Mouse (Mus musculus): Measurements from ENCODE around the gene Ptgds. TPM values are rescaled to one million over a fixed set of nuclear protein-coding genes. Genes with fewer than 3 reads are reported as not detected.

Gene Ptgds
- polyA plus RNA-seq, 1 experiment, result 47.2 TPM

DNA sequence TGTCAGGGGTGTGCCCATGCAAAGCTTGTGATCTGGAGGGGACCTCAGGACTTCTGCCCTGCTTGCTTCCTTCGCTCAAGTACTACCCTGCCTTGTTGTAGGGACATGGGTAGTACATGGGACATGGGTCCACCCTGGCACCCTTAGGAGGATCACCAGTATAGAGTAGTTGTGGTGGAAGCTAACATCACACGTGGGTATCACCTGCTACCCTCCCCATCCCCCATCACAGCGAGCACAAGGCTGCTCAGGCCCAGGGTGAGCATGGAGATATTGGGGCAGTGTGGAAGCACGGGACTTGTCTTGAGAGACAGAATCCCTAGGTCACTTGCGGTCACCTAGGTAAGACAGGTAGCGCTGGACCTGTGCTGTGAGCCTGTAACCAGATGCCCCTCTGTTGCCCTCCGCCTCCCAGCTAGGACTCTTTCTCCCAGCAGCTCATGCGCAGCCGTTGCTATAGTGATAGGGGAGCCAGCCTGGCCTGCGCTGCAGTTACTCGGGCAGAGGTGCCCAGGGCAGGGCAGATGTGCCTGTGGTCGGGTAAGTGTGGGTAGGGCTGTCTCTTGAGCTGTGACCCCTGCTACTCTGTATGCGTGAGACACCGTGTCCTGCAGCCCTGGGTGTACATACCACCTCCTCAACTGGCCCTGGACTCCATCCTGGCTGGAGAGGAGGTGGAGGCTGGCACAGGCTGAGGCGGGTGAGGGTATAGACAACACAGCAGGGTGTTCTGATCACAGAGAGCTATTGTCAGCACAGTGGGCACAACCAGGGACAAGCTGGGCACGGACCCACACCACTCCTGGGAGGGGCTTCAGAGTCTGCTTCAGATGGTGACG, 39.2 kb downstream of the Ptgds start:
- no peak overlapping the region for H3K4me3 ChIP-seq (ENCODE audit: insufficient read depth, low read depth, low read length)
- H3K36me3 ChIP-seq (ENCODE audit: control insufficient read depth, insufficient read depth, low read length), result no peaks in the 10 kb centered on the region
- TF ChIP-seq CTCF (conservative IDR thresholded peaks at IDR 0.05; ENCODE audit: insufficient read depth, insufficient read length, low read depth, low read length), result no peak
- no peak for TF ChIP-seq POLR2A (IDR thresholded peaks at IDR 0.05; ENCODE audit: low read depth, low read length)
- no peaks in the 10 kb centered on the region for H3K27me3 ChIP-seq (replicated peaks; ENCODE audit: control insufficient read depth, insufficient read depth, low read length)
- no peak overlapping the region for H3K27ac ChIP-seq (ENCODE audit: insufficient read depth, low read depth, low read length)
- 50% methylated on average over 17 of the region's 17 CpGs for WGBS
- peaks cover 13% of the 10 kb centered on the region; the same call in 1 of the 2 replicates for H3K4me1 ChIP-seq (ENCODE audit: control insufficient read depth, insufficient read depth, low read length)
- peak; percentile 62 for DNase-seq

DNA sequence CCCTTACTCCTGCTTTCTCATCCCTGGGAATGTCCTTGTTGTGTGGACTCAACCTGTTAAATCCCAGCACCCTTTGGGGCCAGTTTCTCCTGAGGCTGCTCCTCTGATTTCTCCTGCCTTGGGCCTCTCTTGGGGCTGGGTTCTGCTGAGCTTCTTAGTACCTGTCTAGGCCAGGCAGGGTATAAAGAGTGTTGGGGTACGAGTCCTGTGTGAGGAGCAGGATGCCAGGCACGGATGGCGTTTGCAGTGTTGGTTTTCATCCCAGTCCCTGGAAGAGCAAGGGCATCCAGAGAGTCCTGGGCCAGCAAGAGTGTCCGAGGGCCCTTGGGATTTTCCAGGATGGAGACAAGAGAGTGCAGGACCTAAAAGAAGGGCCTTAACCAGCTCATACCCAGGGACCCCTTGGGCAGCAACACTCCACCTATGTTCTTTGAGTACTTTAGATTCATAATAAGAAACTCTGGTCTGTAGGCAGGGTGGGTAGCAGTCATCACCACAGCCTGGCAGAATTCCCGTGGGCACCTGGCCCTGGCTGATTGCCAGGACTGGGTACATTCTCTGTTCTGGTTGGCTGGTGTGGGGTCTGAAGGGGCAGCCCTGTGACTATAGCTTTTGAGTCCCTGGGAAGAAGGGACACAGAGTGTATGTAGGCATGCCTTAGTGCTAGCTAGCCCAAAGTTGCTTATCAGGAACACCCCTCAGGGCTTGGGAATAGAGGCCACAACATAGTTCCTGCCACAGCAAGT, 40.2 kb downstream of the Ptgds start:
- Histone ChIP-seq H3K27me3 (replicated peaks; ENCODE audit: control insufficient read depth, insufficient read depth, low read length) (no peaks in the 10 kb centered on the region), H3K4me1 (ENCODE audit: control insufficient read depth, insufficient read depth, low read length) (peaks cover 13% of the 10 kb centered on the region; the same call in 1 of the 2 replicates), H3K4me3 (ENCODE audit: insufficient read depth, low read depth, low read length) (peak overlapping the region; percentile 71), H3K36me3 (ENCODE audit: control insufficient read depth, insufficient read depth, low read length) (no peaks in the 10 kb centered on the region), H3K27ac (ENCODE audit: insufficient read depth, low read depth, low read length) (no peak overlapping the region)
- 41% methylated on average over 5 of the region's 5 CpGs for WGBS
- peak; percentile 44 for DNase-seq
- TF ChIP-seq CTCF (conservative IDR thresholded peaks at IDR 0.05; ENCODE audit: insufficient read depth, insufficient read length, low read depth, low read length) (no peak), POLR2A (IDR thresholded peaks at IDR 0.05; ENCODE audit: low read depth, low read length) (no peak)

DNA sequence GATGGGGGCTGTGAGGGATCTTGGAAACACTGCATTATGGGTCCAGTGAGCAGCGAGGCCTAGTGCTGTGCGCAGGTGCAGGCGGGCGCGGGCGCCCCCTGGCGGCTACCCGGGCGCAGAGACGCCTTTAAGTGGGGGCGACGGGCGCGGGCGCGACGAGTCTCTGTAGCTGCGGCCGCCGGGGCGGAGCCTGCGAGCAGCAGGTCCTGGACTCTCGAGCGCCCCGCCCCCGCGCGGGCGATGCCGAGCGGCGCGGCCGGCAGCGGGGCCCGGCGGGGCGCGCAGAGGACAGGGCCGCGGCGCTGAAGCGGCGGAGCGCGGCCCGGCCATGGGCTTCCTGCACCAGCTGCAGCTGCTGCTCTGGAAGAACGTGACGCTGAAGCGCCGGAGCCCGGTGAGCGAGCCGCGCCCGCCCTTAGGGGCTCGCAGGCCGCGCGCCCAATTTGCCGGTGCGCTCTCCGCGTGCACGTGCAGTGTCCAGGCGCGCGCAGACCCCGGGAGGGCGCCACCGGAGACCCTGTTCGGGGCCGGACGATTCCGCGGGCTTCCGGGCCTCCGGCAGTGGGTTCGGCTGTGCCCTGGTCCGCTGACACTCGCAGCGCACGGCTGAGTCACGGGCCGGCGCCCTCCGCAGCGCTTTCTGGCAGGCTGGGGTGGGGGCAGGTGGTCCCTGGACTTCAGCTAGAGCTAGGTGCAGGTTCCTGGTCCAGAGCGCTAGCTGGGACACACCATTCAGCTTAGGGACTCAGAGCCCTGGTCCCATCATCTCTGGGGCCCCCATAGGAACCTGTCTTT, 41.2 kb downstream of the Ptgds start, which contains the start of gene Abca2:
Abca2 (plus strand) TSS at position 262 of the 795 bp plus-strand sequence.
- Histone ChIP-seq H3K36me3 (ENCODE audit: control insufficient read depth, insufficient read depth, low read length) (no peaks in the 10 kb centered on the region), H3K4me1 (ENCODE audit: control insufficient read depth, insufficient read depth, low read length) (peaks cover 13% of the 10 kb centered on the region; the same call in 1 of the 2 replicates), H3K27me3 (replicated peaks; ENCODE audit: control insufficient read depth, insufficient read depth, low read length) (no peaks in the 10 kb centered on the region), H3K27ac (ENCODE audit: insufficient read depth, low read depth, low read length) (peak within 1 kb of the TSS; percentile 1; the same call in 1 of the 2 replicates), H3K4me3 (ENCODE audit: insufficient read depth, low read depth, low read length) (peak within 1 kb of the TSS; percentile 71)
- DNase-seq, result peak; percentile 97
- no peak for TF ChIP-seq POLR2A (IDR thresholded peaks at IDR 0.05; ENCODE audit: low read depth, low read length)
- TF ChIP-seq CTCF (conservative IDR thresholded peaks at IDR 0.05; ENCODE audit: insufficient read depth, insufficient read length, low read depth, low read length), result peak; percentile 75
- under 1% methylated on average over 89 of the region's 89 CpGs for WGBS

DNA sequence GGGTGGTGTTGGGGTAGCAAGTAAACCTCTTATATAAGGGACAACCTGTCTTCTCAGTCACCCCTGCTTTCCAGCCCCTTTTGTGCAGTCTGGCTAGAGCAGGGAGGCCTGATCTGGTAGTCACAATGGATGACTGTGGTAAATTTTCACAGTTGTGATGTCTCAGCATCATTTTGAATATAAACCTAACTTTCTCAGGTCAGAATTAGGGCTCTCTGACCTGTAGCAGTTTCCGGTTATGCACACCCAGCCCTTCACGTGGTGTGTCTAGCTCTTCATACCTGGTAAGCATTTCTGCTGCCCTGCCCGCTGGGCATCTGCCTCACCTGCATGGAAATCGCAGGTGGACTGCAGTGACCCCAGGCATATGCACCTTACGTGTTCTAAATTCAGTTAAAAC, 42.6 kb downstream of the Ptgds start:
- DNase-seq, result no peak
- 91% methylated on average over 5 of the region's 5 CpGs for WGBS
- H3K27me3 ChIP-seq (replicated peaks; ENCODE audit: control insufficient read depth, insufficient read depth, low read length), result no peaks in the 10 kb centered on the region
- peaks cover 13% of the 10 kb centered on the region; the same call in 1 of the 2 replicates for H3K4me1 ChIP-seq (ENCODE audit: control insufficient read depth, insufficient read depth, low read length)
- no peak overlapping the region for H3K27ac ChIP-seq (ENCODE audit: insufficient read depth, low read depth, low read length)
- no peaks in the 10 kb centered on the region for H3K36me3 ChIP-seq (ENCODE audit: control insufficient read depth, insufficient read depth, low read length)
- H3K4me3 ChIP-seq (ENCODE audit: insufficient read depth, low read depth, low read length), result no peak overlapping the region
- no peak for TF ChIP-seq POLR2A (IDR thresholded peaks at IDR 0.05; ENCODE audit: low read depth, low read length)
- no peak for TF ChIP-seq CTCF (conservative IDR thresholded peaks at IDR 0.05; ENCODE audit: insufficient read depth, insufficient read length, low read depth, low read length)

DNA sequence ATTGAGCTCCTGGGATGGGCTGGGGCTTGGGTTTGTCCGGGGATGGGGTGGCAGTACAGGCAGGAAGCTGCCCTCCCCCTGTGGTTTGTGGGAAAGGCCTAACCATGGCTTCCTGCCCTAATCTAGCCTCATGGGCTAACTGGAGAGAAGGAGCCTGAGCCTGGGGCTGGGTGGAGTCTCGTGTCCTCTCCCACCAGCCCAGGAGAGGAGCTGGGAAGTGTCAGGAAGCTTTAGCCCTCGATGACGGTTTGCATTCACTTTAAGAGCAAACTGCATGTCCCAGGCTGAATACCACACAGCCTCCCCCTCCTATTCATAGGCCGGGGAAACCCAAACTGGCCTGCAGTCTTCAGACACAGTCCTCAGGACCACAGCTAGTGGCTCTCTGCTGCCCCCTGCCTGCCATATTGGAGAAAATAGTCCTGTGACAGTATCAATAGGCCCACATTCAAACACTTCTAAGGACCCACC, 43.1 kb downstream of the Ptgds start:
- peak; percentile 72 for DNase-seq
- 29% methylated on average over 5 of the region's 5 CpGs for WGBS
- H3K4me1 ChIP-seq (ENCODE audit: control insufficient read depth, insufficient read depth, low read length), result peaks cover 13% of the 10 kb centered on the region; the same call in 1 of the 2 replicates
- no peaks in the 10 kb centered on the region for H3K36me3 ChIP-seq (ENCODE audit: control insufficient read depth, insufficient read depth, low read length)
- H3K27me3 ChIP-seq (replicated peaks; ENCODE audit: control insufficient read depth, insufficient read depth, low read length), result no peaks in the 10 kb centered on the region
- TF ChIP-seq POLR2A (IDR thresholded peaks at IDR 0.05; ENCODE audit: low read depth, low read length) (no peak), CTCF (conservative IDR thresholded peaks at IDR 0.05; ENCODE audit: insufficient read depth, insufficient read length, low read depth, low read length) (peak; percentile 86)
- no peak overlapping the region for H3K27ac ChIP-seq (ENCODE audit: insufficient read depth, low read depth, low read length)
- no peak overlapping the region for H3K4me3 ChIP-seq (ENCODE audit: insufficient read depth, low read depth, low read length)

DNA sequence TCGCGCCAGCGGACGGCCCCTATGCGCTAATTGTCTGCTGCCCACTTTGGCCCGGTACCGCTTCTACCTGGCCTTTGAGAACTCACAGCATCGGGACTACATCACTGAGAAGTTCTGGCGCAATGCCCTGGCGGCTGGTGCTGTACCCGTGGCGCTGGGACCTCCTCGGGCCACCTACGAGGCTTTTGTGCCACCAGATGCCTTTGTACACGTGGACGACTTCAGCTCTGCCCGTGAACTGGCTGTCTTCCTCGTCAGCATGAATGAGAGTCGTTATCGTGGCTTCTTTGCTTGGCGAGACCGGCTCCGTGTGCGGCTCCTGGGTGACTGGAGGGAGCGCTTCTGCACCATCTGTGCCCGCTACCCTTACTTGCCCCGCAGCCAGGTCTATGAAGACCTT, 44.4 kb downstream of the Ptgds start:
- H3K27me3 ChIP-seq (replicated peaks; ENCODE audit: control insufficient read depth, insufficient read depth, low read length), result no peaks in the 10 kb centered on the region
- no peak overlapping the region for H3K27ac ChIP-seq (ENCODE audit: insufficient read depth, low read depth, low read length)
- H3K4me3 ChIP-seq (ENCODE audit: insufficient read depth, low read depth, low read length), result no peak overlapping the region
- no peak for DNase-seq
- TF ChIP-seq POLR2A (IDR thresholded peaks at IDR 0.05; ENCODE audit: low read depth, low read length) (no peak), CTCF (conservative IDR thresholded peaks at IDR 0.05; ENCODE audit: insufficient read depth, insufficient read length, low read depth, low read length) (no peak)
- H3K36me3 ChIP-seq (ENCODE audit: control insufficient read depth, insufficient read depth, low read length), result no peaks in the 10 kb centered on the region
- peaks cover 8% of the 10 kb centered on the region; the same call in 1 of the 2 replicates for H3K4me1 ChIP-seq (ENCODE audit: control insufficient read depth, insufficient read depth, low read length)
- WGBS, result 55% methylated on average over 27 of the region's 27 CpGs

Measured in kidney, adult 2 months (tissue).